Mouse (Mus musculus) limb, embryonic 12.5 days (tissue): ENCODE data around the gene 4930415O20Rik. TPM values are rescaled to one million over a fixed set of nuclear protein-coding genes. Genes with fewer than 3 reads are reported as not detected.
A peak's percentile ranks its signal among the peaks of the same experiment; 100 is the strongest.

Source experiments
- ATAC-seq: fragments of 200-750 bp; cut with Nextera tagmentation; 2 replicates; pipeline ENCODE4 v1.8.0; 2017; ENCODE audit warnings: low read depth, moderate TSS enrichment; ENCODE audit not compliant: insufficient number of reproducible peaks, insufficient read depth, low FRiP score, low TSS enrichment
- H3K27ac ChIP-seq: fragments of 300-500 bp; sonication (generic); 2 replicates; pipeline ENCODE4 v1.5.1; 2016; ENCODE audit warnings: mild to moderate bottlenecking, moderate library complexity
- H3K27me3 ChIP-seq: fragments of 300-500 bp; sonication (generic); 2 replicates; pipeline ENCODE4 v1.6.1; 2016; ENCODE audit warnings: mild to moderate bottlenecking, moderate library complexity
- H3K36me3 ChIP-seq: fragments of 300-500 bp; sonication (generic); 2 replicates; pipeline ENCODE4 v1.6.1; 2016; ENCODE audit warnings: mild to moderate bottlenecking, moderate library complexity
- H3K4me1 ChIP-seq: fragments of 300-500 bp; sonication (generic); replicated peaks from 2 replicates; pipeline ENCODE4 v1.6.1; 2016
- H3K4me2 ChIP-seq: fragments of 300-500 bp; sonication (generic); 2 replicates; pipeline ENCODE4 v1.6.1; 2016; ENCODE audit warnings: mild to moderate bottlenecking, moderate library complexity
- H3K4me3 ChIP-seq: fragments of 300-500 bp; sonication (generic); replicated peaks from 2 replicates; pipeline ENCODE4 v1.5.1; 2016; ENCODE audit warnings: mild to moderate bottlenecking
- H3K9ac ChIP-seq: fragments of 300-500 bp; sonication (generic); replicated peaks from 2 replicates; pipeline ENCODE4 v1.6.1; 2016; ENCODE audit warnings: mild to moderate bottlenecking, moderate library complexity
- H3K9me3 ChIP-seq: fragments of 300-500 bp; sonication (generic); 2 replicates; pipeline ENCODE4 v1.6.1; 2016; ENCODE audit warnings: mild to moderate bottlenecking, moderate library complexity
- WGBS: fragments of 180-500 bp; shearing (Covaris S2); methylation state at CpG from one replicate; pipeline ENCODE4 v1.1.7; 2016; 5-methylcytosine and 5-hydroxymethylcytosine counted together
- polyA plus RNA-seq: library from polyadenylated mRNA; unstranded; fragments of >200 nt; fragmentation: Nextera tagmentation; extraction: Ambion mirVana; gene quantifications from 2 replicates; pipeline ENCODE4 v1.2.1, GENCODE M21; 2016

Gene 4930415O20Rik
- 0.69 TPM in 1 of 2 replicates, not detected in the other for polyA plus RNA-seq

DNA sequence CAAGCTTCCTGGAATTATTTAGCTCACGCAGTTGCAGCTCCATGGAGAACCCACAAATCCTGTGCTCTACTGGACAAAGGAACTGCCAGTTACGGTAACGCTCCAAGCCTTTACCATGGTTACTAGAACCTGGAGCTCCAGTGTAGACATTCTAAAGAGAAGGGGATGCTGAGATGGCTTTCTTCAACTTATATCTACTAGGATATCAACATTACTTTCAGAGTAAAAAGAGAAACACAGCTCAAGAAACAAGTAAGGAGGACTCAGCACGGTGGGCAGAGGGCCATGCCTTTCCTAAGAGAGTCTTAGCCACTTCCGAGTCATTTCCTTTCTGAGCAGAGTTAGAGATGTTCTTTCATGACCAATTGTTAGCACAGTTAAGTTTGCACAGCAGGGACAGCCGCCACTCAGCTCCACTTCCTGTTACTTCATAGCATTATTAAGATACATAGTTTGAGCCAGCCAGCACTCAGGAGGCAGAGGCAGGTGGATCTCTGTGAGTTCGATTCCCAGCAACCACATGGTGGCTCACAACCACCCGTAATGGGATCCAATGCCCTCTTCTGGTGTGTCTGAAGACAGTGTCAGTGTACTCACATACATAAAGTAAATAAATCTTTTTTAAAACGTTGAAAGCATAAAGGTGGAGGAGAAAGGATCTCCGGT lies at the start of gene 4930415O20Rik, which contains the start of gene Ccnt1:
TSS of gene 4930415O20Rik (plus strand) at position 132 of the 666 bp plus-strand sequence.
TSS of gene Ccnt1 (minus strand) at position 51 of the 666 bp plus-strand sequence.
- Histone ChIP-seq H3K9me3 (no peaks in the 10 kb centered on the region), H3K36me3 (no peaks in the 10 kb centered on the region), H3K4me2 (no peak within 1 kb of the TSS), H3K4me3 (no peak within 1 kb of the TSS), H3K9ac (no peak within 1 kb of the TSS), H3K27ac (no peak within 1 kb of the TSS), H3K27me3 (no peaks in the 10 kb centered on the region), H3K4me1 (peaks cover 12% of the 10 kb centered on the region)
- ATAC-seq, result no peak
- WGBS, result 80% methylated on average over 10 of the region's 10 CpGs

DNA sequence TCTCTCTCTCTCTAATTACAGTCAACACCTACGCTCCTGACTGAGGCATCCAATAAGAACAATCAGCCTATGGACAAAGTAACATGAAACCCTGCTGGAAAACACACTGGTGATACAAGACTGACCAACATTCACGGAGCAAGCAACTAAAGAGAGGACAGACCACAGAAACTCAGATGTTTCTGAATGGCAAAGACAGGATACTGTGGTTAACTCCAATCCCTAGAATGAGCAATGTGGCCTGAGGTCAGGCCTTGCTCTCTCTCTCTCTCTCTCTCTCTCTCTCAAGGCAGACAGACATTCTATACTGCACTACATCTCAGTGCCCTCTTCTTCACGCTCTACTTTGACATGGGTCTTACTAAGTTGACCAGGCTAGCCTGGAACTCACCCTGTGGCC lies 49.6 kb upstream of the 4930415O20Rik start:
- Histone ChIP-seq H3K36me3 (peaks cover 87% of the 10 kb centered on the region), H3K4me3 (no peak overlapping the region), H3K27ac (no peak overlapping the region), H3K27me3 (no peaks in the 10 kb centered on the region), H3K4me1 (no peaks in the 10 kb centered on the region), H3K4me2 (no peak overlapping the region), H3K9ac (no peak overlapping the region), H3K9me3 (no peaks in the 10 kb centered on the region)
- 91% methylated on average over 3 of the region's 3 CpGs for WGBS
- ATAC-seq, result no peak

GRCm38 (mm10) chr15:98526057-98526456 lies 44.7 kb upstream of the 4930415O20Rik start:
- no peak for ATAC-seq
- 75% methylated on average over 5 of the region's 5 CpGs for WGBS
- no peak overlapping the region for H3K27ac ChIP-seq
- H3K9me3 ChIP-seq, result no peaks in the 10 kb centered on the region
- no peaks in the 10 kb centered on the region for H3K4me1 ChIP-seq
- no peaks in the 10 kb centered on the region for H3K27me3 ChIP-seq
- H3K4me2 ChIP-seq, result no peak overlapping the region
- H3K9ac ChIP-seq, result no peak overlapping the region
- H3K36me3 ChIP-seq, result peaks cover 97% of the 10 kb centered on the region
- H3K4me3 ChIP-seq, result no peak overlapping the region

GRCm38 (mm10) chr15:98527056-98527771 lies 43.6 kb upstream of the 4930415O20Rik start:
- no peak for ATAC-seq
- 95% methylated on average over 5 of the region's 5 CpGs for WGBS
- Histone ChIP-seq H3K4me3 (no peak overlapping the region), H3K4me2 (no peak overlapping the region), H3K9me3 (no peaks in the 10 kb centered on the region), H3K9ac (no peak overlapping the region), H3K36me3 (peaks cover 96% of the 10 kb centered on the region), H3K27me3 (no peaks in the 10 kb centered on the region), H3K27ac (no peak overlapping the region), H3K4me1 (peaks cover 6% of the 10 kb centered on the region)

DNA sequence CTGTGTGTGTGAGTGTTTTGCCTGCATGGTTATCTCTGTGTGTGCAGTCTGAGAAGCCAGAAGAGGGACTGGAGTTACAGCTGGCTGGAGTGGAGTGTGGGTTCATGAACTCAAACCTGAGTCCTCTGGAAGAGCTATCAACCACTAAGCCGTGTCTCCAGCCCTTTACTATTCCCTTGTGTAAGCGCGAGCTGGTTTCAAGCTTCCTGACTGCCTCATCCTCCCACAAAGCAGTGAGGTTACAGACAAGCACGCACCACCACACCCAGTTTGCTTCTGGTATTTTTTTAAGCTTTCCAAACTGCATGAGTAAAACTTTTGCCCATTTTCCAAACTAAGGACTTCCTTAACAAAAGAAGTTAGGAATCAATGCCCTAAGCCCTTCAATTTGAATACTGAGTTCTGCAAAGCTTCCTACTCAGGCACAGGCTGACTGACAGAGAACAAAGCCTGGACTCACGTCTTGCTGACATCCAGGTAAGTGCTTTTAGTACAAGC lies 42.7 kb upstream of the 4930415O20Rik start:
- Histone ChIP-seq H3K4me1 (peaks cover 12% of the 10 kb centered on the region), H3K27ac (no peak overlapping the region), H3K36me3 (peaks cover 87% of the 10 kb centered on the region), H3K27me3 (no peaks in the 10 kb centered on the region), H3K4me2 (no peak overlapping the region), H3K4me3 (no peak overlapping the region), H3K9me3 (no peaks in the 10 kb centered on the region), H3K9ac (no peak overlapping the region)
- WGBS, result 88% methylated on average over 5 of the region's 5 CpGs
- ATAC-seq, result no peak

GRCm38 (mm10) chr15:98532281-98532680 lies 38.5 kb upstream of the 4930415O20Rik start:
- Histone ChIP-seq H3K9me3 (no peaks in the 10 kb centered on the region), H3K9ac (peak overlapping the region; percentile 91), H3K27me3 (no peaks in the 10 kb centered on the region), H3K4me3 (peak overlapping the region; percentile 83), H3K4me1 (peaks cover 12% of the 10 kb centered on the region), H3K4me2 (peak overlapping the region; percentile 83), H3K27ac (no peak overlapping the region), H3K36me3 (peaks cover 49% of the 10 kb centered on the region)
- ATAC-seq, result no peak
- 34% methylated on average over 5 of the region's 5 CpGs for WGBS

- no peak for ATAC-seq
- peak overlapping the region; percentile 99; the same call in 1 of the 2 replicates for H3K27ac ChIP-seq
- H3K36me3 ChIP-seq, result peaks cover 46% of the 10 kb centered on the region
- H3K4me3 ChIP-seq, result peak overlapping the region; percentile 83
- H3K9me3 ChIP-seq, result no peaks in the 10 kb centered on the region
- H3K4me1 ChIP-seq, result peaks cover 12% of the 10 kb centered on the region
- H3K27me3 ChIP-seq, result no peaks in the 10 kb centered on the region
- peak overlapping the region; percentile 91 for H3K9ac ChIP-seq
- peak overlapping the region; percentile 83 for H3K4me2 ChIP-seq
- WGBS, result under 1% methylated on average over 18 of the region's 18 CpGs
These were observed 37.7 kb upstream of the 4930415O20Rik start for GRCm38 (mm10) chr15:98533035-98533531.

GRCm38 (mm10) chr15:98533881-98534627 lies 36.8 kb upstream of the 4930415O20Rik start, which contains the start of gene Kansl2:
Gene Kansl2, minus strand, starts transcription at chr15:98534264.
- ATAC-seq, result peak; percentile 100
- Histone ChIP-seq H3K36me3 (peaks cover 41% of the 10 kb centered on the region), H3K27me3 (no peaks in the 10 kb centered on the region), H3K27ac (peak within 1 kb of the TSS; percentile 99), H3K9me3 (no peaks in the 10 kb centered on the region), H3K4me1 (peaks cover 12% of the 10 kb centered on the region), H3K4me3 (peak within 1 kb of the TSS; percentile 83), H3K4me2 (peak within 1 kb of the TSS; percentile 83), H3K9ac (peak within 1 kb of the TSS; percentile 91)
- WGBS, result under 1% methylated on average over 70 of the region's 70 CpGs

DNA sequence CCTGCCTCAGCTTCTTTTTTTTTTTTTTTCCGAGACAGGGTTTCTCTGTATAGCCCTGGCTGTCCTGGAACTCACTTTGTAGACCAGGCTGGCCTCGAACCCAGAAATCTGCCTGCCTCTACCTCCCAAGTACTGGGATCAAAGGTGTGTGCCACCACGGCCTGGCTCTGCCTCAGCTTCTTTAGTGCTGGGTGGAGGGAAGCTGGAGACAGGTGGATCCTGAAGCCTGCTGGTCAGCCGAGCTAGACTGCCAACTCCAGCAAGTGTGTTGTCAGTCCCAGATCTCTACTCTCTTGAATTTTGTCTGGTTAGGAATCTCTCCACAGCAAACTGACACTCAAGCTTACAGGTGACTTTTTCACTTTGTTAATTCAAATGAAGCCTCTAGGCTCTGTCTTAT lies 34.9 kb upstream of the 4930415O20Rik start:
- Histone ChIP-seq H3K4me2 (no peak overlapping the region), H3K4me1 (peaks cover 12% of the 10 kb centered on the region), H3K4me3 (no peak overlapping the region), H3K36me3 (peaks cover 34% of the 10 kb centered on the region), H3K9me3 (no peaks in the 10 kb centered on the region), H3K9ac (no peak overlapping the region), H3K27me3 (no peaks in the 10 kb centered on the region), H3K27ac (no peak overlapping the region)
- no peak for ATAC-seq
- 83% methylated on average over 4 of the region's 4 CpGs for WGBS

GRCm38 (mm10) chr15:98536828-98537510 lies 33.8 kb upstream of the 4930415O20Rik start:
- ATAC-seq, result no peak

More at GRCm38 (mm10) chr15:98536828-98537510, 33.8 kb upstream of the 4930415O20Rik start:
- no peak overlapping the region for H3K27ac ChIP-seq
- no peak overlapping the region for H3K4me2 ChIP-seq
- H3K4me3 ChIP-seq, result no peak overlapping the region
- H3K9me3 ChIP-seq, result no peaks in the 10 kb centered on the region
- H3K9ac ChIP-seq, result no peak overlapping the region
- H3K36me3 ChIP-seq, result peaks cover 34% of the 10 kb centered on the region
- no peaks in the 10 kb centered on the region for H3K27me3 ChIP-seq
- 79% methylated on average over 8 of the region's 8 CpGs for WGBS
- peaks cover 9% of the 10 kb centered on the region for H3K4me1 ChIP-seq
